Mouse (Mus musculus) adrenal gland, adult 8-10 months (tissue): ENCODE measurements around the gene Iffo2. TPM values are rescaled to one million over a fixed set of nuclear protein-coding genes. Genes with fewer than 3 reads are reported as not detected.
A peak's percentile ranks its signal among the peaks of the same experiment; 100 is the strongest.

Source experiments
- DNase-seq: peaks from one replicate; pipeline ENCODE4 v3.0.0; 2022
- total RNA-seq, 4 experiments: library from RNA; stranded (reverse); gene quantifications; 2 replicates each; pipeline ENCODE4 v1.2.4; 2022

Gene Iffo2
- total RNA-seq, 4 experiments from 2014 or later = 10.7 to 13.3 (median 12.0) TPM

DNA sequence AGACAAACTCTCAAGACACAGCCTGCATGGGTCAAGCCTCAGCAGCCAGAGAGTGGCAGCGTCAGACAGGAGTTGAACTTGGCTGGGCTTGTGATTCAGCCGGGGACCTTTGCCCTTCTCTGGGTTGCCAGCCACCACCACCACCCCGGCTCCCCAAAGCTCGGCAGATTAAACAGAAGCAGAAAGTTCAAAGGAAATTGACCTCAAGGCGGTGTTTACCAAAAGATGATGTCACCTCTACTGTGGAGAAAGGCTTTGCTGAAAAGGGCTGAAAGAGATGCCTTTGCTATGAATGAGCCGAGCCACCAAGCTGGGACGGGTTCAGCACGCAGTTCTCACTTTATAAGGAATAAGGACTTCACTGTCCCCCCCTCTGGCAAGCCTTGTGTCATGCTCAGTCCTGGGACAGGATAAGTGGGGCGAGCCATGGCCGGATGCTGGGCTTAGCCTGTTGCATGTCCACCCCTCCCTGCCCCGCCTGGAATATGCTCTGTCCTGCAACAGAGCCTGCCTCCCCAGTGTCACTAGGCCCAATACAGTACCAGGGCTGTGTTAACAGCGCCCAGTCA lies 4.9 kb downstream of the Iffo2 start:
- peak; percentile 4 for DNase-seq

DNA sequence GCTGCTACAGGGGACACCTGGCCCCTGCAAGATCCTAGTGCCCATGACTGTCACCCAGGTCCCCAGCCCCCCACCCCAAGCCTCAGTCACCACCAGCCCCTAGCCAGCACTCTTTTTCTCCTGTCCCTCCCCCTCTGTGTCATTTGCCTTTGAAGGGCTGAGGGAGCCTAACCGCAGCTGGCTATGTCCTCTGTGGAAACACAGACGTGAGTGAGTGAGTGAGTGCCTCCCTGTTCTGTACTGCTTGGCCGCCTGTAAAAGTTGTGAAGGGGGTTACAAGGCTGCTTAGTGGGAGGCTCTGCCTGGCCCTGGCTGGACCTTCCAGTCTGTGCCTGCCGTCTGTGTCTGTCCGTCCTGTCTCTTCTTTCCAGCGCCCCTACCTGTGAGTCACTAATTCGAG lies 5.4 kb downstream of the Iffo2 start:
- no peak for DNase-seq

DNA sequence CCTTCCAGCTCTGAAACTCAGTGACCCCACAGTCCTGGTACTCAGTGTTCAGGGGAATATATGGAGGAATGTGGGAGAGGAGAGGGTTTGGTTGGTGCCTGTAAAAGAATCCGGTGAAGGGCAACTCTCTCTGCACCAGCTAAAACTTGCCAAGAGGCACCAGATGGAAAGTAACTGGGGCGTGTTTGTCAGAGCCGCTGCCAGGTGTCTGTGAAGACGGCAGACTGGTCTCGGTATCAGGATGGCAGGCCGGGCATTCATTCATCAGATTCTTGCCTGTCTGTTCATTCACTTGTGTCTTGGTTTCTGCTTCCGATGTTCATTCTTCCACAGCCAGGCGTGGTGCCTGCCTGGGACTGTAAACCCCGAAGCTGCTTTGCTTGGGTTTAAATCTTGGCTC lies 6.4 kb downstream of the Iffo2 start:
- DNase-seq = no peak

DNA sequence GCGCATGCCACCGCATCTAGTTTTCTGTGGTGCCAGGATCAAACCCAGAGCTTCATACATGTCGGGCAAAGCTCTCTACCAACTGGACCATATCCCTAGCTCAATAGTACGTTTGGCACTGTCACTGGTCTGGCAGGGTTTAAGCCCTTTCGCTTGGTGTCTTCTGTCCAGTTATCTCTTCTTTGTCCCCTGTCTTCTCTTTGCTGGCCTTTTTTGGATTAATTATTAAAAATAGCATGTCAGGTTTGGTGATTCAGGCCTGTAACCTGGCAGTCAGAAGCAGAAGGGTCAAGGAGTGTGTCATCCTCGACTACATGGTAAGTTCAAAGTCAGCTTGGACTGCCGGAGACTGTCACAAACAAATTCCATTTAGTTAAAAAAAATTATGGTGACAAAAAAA lies 10.4 kb downstream of the Iffo2 start:
- no peak for DNase-seq

DNA sequence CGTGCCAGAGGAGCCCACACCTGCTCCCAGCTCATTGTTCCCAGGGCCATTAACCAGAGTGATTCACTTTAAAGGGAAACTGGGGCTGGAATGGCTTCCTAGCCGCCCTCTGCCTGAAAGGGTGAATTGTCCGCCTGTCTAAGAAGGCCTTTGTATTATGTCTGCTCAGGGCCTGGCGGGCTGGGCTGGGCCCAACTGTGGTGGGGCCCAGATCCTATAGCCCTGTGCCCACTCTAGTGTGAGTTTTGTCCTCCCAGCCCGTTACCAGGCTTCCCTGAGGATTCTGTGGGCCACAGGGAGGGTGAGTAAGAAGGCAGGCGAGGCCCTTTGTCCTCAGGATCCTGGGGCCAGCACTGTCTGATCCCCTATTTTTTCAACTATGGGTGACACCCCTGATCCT lies 15.4 kb downstream of the Iffo2 start:
- no peak for DNase-seq

DNA sequence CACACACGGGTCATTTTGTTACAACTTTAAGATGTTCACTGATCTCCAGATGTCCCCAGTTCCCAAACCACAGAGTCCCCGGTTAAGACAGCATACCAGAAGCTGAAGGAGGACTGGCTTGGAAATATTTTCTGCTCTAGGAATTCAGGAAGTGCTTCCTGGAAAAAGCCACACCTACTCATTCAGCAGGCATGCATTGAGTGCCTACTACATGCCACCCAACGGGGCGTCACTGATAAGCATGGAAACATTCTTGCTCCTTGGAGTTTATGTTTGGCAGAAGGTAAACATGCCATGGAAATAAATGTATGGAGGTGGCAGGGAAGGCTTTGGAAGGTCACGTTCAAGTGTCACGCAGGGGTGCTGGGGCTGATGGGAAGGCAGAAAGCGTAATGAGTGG lies 19.1 kb downstream of the Iffo2 start:
- DNase-seq = no peak

DNA sequence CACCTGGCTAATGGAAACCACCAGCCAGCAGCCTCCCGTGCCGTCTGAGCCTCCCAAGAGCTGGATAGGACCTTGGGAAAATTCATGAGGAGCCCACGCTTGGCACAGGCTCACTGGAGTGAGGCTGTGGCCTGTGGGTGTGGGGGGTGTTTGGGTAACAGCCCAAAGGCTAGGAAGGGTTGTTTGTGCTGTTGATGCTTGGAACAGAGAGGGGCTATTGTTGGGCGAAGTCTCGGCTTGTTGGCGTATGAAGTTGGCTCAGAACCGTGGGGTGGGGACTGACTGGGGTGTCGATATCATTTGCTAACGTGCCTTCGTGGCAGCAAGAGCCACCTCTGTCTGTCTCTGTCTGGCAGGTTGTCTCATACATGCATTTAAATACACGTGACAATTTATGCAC lies 24.9 kb downstream of the Iffo2 start:
- no peak for DNase-seq

DNA sequence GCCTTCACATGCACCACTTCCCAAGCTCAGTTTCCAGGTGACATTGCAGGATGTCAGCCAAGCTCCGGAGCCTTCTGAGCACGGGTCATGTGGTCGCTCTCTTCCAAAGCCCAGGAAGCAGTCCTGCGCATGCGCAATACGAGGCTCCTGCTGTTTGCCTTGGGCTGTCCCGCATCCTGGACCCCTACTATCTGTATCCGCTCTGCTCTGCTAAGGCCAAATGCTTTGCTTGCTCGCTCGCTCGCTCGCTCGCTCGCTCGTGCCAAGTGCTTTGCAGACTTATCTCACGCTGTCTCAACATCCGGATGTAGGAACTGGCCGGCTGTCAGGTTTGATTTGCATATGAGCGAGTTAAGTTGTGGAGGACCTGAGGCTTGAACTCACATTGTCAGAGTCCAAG lies 25.6 kb downstream of the Iffo2 start:
- no peak for DNase-seq

DNA sequence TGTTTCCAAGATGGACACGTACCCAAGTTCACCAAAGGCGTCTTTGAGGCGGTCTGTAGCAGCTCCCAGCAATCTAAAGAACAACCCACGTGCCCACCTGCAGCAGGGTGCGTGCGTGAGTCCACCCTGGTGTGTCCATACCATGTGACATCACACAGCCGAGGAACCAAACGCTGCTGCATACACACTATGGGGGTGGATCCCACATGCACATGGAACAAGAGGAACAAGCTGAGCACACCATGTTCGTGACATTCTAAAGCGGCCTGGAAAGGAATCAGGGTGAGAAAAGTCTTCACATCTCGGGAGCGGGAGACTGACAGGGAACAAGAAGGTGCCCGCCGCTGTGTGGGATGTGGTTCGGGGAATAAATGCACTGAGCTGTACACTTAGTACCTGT lies 38.0 kb downstream of the Iffo2 start:
- no peak for DNase-seq

DNA sequence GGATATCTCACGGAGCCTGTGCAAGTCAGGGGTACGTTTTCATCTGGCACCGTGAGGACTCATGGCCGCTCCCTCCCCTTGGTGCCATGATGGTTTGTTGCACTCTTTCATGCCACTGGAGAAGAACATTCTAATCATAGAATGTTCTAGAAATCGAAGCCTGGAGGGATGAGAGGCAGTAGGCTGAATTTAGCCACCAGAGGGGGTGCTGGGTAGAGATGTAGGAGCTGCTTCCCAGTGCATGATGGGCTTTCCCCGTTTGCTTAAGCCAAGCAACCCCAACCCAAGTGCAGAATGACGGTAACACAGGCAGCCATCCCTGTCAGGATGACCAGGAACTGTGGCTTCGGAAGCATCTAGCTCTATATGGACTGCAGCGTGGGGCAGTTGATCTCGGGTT lies 40.4 kb downstream of the Iffo2 start:
- no peak for DNase-seq

DNA sequence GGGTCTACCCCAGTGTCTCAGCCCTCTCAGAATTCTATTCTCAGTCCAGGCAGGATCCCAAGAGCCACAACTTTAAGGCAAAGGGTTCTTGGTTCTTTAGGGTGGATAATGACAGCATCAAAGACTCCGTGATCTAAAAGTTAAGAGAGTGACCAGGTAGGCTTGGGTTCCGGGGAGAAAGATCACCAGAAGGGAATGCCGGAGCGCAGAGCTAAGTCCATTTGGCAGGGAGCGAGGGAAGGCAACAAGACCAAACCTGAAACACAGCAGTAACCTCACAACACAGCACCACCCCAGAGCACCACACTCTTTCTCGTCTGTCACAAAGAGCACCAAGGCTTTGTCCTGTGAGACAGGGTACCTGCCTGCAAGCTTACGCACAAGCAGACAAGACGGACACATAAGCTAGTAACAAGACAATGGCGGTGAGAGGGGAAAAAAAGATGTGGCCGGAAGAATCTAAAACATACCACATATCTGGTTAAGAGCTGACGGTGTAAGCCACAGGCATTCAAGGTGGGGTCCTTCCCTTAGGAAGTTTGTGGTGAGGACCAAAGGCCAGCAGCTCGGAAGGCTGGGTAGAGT lies 42.7 kb downstream of the Iffo2 start:
- DNase-seq = no peak

DNA sequence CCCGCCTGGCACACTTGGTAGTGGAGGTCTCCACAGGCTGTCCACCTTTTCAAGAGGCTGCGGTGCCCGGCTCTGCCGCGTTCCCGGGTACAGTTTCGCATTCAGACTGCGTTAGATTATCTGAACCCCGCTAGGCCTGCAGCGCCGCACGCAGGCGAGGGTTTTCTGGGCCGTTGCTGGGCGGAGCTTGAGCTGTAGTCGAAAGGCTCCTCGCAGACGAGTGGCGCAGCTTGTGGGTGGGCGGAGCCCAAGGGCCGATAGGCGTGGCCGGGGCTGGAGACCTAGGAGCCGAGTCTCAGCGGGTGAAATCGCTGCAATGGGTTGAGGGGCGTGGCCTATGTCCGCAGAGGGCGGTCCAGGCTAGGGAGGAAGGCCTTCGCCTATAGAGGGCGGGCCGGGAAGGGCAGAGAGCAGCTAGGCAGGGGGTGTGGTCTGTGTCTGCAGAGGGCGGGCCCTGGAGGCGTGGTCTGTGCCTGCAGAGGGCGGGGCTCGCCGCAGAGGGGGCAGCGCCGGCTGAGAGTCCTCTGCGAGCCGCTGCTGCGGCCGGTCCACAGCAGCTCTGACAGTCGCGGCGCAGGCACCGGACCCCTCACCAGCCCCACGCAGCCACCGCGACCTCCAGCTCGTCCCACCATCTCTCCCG lies 43.9 kb downstream of the Iffo2 start:
- peak; percentile 99 for DNase-seq

DNA sequence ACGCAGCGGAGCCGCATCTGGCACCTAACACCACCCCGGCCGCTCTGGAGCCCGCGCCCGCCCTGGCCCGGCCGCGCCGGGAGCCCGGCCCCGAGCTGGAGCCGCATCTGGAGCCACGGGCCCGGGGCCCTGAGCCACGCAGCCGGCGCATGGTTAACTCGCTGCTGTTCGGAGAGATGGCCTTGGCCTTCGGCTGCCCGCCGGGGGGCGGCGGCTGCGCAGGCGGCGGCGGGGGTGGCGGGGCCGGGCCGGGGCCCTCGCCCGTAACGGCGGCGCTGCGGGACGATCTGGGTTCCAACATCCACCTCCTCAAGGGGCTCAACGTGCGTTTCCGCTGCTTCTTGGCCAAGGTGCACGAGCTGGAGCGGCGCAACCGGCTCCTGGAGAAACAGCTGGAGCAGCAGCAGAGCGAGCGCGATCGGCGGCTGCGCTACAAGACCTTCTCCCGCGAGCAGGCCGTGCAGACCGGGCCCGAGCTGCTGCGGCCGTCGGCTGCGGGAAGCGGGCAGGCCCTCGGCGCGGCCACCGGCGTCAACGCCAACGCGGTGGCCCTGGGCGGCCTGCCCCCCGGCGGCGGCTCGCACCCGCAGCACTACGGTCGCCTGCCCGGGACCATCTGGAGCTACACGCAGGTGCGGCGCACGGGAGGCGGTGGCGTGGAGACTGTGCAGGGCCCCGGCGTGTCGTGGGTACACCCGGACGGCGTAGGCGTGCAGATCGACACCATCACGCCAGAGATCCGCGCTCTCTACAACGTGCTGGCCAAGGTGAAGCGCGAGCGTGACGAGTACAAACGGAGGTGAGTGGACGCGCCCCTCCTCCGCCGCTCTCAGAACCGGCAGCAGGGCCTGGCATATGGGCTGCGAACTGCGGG lies 44.7 kb downstream of the Iffo2 start:
- no peak for DNase-seq

DNA sequence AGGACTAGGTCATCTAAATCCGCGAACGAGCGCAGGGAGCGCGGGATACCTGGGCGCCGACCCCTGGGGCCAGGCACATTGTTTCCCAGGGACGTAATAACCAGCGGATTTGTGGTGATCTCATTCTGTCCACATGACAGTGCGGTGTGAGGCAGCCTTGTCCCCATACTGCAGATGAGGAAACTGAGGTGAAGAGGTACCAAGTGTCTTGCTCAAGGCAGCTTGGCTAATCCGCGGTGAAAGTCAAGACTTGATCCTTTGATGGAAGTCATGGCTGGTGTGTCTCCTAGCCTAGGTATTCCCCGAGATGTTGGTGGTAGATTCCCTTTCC lies 45.3 kb downstream of the Iffo2 start:
- DNase-seq = no peak

DNA sequence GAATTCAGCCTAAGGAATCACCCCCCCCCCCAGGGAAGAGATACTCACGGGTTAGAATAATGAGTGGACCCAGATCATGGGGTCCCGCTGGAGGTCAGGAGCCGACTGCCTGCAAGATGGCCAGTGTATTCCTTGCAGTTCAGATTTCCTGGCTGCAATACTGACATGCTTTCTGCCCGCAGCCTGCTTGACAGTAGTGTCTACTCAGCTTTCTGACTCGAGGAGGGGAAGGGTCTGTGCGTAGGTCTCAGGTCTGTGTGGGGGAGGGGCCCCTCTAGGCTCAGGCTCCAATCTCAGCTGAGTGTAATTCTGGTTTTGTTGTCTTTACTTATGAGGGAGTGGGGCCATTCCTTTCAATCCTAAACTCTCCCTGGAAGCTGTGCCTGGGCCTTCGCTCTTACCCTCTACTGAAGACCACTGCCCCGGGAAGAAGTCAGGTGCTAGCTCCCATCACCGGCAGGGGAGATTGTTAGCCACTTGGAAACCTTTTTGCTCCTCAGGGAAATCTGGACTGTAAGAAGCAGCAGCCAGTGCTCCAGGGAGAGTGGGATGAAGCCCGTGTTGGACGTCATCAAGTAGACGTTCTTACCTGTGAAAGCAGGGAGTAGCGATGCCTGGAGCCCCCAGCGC lies 46.0 kb downstream of the Iffo2 start:
- no peak for DNase-seq

DNA sequence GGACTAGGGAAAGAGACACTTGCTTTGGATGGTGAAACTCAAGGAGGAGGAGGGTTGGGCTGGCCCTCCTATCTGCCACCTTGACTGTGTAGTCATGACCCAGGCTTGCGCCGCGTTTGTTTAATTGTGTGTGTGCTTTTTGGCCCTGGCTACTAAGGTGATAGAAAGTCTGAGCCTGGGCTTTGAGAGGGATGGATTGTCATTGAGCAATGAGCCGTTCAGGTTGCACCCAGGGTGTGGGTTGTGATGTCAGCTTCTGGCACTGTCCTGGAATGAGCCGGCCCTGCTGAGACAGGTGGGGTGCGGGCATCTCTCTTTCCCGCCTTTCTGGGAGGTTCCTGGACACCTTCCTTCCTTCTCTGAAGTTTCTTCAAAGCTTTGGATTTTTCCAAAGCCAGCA lies 46.7 kb downstream of the Iffo2 start:
- DNase-seq = no peak

DNA sequence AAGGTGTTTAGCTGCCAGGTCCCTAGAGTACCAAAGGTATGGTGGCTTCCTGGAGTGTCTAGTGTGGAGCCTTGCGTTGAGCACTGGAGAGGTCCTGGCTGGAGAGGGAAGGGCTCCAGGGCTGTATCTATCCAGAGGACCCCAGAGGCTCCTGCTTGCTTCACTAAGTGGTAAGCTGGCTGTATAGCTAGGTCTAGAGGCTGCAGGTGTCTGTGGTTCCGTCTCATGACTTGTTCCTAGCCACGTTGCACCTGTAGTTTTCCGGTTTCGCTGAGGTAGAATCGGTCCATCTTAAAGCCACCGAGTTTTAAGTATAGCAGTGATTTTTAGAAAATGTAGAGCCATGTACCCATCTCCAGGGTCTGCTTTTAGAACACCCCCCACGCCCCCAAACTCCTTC lies 48.0 kb downstream of the Iffo2 start:
- DNase-seq = no peak

DNA sequence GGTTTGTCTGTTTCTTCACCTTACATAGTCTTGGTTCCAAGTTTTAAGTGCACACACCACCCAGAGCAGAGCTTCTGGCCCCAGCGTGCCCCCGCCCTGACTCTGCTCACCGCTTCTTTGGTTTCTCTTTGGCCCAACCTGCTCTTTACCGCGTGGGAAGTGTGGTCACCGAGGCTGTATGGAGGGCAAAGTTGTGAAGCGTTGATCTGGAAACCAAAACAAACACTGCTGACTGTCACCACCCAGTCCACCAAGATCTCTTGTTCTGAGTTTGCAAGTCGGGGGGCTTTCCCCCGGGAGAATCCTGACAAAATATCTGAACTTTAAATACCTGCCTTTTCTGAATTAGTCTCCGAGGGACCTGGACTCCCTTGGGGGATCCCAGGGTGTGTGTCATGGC lies 48.7 kb downstream of the Iffo2 start:
- DNase-seq = no peak

DNA sequence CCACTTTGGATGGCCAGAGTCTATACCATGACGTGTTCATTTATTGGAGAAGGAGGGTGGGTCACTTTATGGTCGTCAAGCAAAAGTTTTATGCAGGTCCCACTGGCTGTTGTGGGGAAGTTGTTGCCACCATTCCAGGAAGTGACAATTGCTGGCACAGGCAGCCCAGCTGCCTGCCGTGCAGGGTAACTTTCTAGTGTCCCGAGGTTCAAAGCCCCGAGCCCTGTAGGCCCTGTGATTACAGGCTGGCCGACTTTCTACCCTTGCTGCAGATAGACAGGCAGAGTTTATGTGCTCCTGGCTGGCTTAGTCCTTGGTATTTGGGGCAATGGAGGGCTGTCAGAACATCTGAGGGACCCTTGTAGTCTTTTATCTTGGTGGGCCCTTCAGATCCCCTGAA lies 49.1 kb downstream of the Iffo2 start:
- DNase-seq = no peak

DNA sequence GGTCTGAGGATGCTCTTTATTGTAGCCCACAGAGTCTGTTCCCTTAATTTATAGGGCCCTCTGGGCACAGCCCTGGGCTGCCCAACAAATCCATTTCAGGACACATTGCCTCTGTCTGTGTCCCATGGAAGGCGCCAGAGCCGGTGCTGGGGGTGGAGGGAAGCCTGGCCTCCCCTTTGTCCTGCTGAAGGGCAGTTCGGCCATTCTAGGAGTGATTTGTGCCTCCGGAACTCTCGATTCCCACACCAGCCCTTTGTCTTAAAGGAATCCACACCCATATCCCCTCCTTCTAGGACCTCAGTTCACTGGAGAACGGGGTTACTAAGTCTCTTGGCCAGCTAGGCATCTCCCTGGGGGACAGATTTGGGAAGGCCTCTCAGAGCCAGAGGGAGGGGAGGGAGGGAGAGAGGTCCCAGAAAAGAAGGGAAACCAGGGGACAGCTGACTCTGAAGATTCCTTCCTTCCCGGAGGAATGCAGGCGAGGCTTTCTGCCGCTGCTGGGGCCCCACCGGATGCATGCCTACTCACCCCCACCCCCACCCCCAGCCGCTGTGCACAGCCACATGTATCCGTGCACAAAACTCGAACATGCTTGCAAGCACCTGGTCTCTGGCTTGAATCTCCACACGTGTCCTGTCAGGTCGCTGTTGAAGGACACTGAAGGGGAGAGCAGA lies 50.5 kb downstream of the Iffo2 start:
- no peak for DNase-seq

DNA sequence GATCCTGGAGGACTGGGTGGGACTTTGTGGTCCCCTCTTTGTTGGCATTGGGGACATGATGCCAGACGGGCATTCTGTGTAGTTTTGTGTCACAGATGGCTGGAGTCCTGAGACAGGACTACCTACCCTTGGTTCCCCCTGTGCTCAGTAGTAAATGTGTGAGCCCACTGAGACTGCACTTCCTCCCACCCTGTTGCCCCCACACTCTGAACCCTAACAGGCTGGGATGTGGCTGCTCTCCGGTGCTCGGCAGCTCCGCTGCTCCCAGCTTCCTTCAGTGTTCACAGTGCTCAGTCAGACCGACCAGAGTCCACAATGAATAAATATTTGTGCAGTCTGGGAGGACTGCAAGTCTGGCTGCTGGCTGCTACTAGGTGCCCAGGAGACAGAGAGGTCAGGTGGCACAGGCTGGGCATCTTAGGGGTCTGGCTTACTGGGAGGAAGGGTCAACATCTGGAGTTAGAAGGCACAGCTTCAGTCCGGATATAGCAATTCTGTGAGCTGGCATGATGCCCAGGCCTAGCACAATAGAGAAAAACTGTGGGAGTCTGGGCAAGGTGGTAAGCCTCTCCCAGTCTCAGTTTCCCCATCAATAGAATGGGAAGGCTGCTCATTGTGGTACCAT lies 51.2 kb downstream of the Iffo2 start:
- DNase-seq = no peak

DNA sequence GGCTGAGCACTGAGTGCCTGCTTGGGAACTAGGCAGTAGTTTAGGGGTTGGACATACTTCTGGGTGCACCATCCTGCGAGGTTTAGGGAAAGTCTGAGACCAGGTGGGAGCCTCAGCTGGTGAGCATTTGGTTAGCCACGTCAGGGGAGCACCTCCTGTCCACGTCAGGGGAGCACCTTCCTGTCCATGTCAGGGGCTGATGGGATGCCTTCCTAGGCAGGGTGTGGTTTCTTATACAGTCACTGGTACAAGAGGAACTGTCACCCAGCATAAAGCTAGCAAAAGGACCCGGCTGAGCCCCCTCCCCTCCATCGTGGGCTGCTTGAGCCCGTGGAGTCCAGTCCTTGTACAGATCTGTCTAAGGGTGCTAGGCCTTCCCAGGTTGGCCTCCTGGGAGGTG lies 52.0 kb downstream of the Iffo2 start:
- no peak for DNase-seq
